Comparison of ENCODE assay signal across 25 mouse cellular contexts in the genomic region with DNA sequence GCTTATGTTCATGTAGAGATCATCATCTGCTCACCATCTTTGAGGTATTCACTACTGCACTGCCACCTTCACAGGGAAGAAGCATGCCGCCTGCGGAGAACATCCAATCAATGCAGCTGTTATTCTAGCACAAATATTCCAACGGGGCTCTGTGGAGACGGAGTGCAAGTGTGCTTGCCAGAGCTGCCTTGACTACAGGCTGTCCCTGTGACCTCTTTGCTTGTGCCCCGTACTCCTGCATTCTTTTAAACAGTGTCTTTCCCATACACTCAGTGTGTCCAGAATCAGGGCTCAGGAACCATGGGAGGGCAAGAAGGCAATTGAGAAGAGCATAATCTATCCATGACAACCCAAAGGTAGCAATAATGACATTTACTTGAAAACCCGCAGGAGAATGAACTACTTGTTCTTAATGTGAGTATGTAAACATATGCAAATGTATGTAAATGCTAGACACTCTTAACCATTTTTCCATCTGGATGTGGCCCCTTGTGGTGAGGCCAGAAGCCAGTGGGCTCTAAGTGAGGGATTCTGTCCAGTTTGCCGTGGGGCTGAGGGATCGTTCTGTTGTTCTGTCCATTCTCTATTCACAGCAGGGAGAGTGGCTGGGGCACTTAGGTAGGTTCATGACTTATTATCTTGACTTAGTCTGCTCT. TPM values are rescaled to one million over a fixed set of nuclear protein-coding genes. Genes with fewer than 3 reads are reported as not detected.
DNase-seq lines count a peak whose midpoint lies in the region; ATAC-seq lines count a peak whose summit lies in the region.
"Had no signal": no experiment of that assay in that cellular context is flagged by ENCODE, and none has a peak within 500 bp of the region (broad histone marks: within the 10 kb centered on the region; RNA-seq: fewer than 3 reads in every experiment).

No protein-coding gene starts in this region.

- WGBS in forebrain, embryonic 13.5 days: 62% methylated on average over 8 of the region's 8 CpGs
- WGBS in forebrain, embryonic 15.5 days: 42% methylated on average over 8 of the region's 8 CpGs
- 59% methylated on average over 8 of the region's 8 CpGs for WGBS in midbrain, embryonic 16.5 days
- WGBS in midbrain, embryonic 15.5 days: 55% methylated on average over 8 of the region's 8 CpGs
- WGBS in hindbrain, embryonic 14.5 days: 43% methylated on average over 8 of the region's 8 CpGs
- 39% methylated on average over 8 of the region's 8 CpGs for WGBS in neural tube, embryonic 15.5 days
- 77% methylated on average over 8 of the region's 8 CpGs for WGBS in kidney, embryonic 15.5 days

- H3K27me3 ChIP-seq in forebrain, embryonic 13.5 days: no peaks in the 10 kb centered on the region
- no peaks in the 10 kb centered on the region for H3K27me3 ChIP-seq in forebrain, embryonic 15.5 days
- H3K27me3 ChIP-seq in midbrain, embryonic 16.5 days (ENCODE audit: control insufficient read depth, insufficient read depth, low read depth, low read length): no peaks in the 10 kb centered on the region
- no peaks in the 10 kb centered on the region for H3K27me3 ChIP-seq in midbrain, embryonic 15.5 days (replicated peaks)
- no peaks in the 10 kb centered on the region for H3K27me3 ChIP-seq in hindbrain, embryonic 14.5 days (ENCODE audit: control insufficient read depth, insufficient read depth, low read length)
- H3K27me3 ChIP-seq in neural tube, embryonic 15.5 days (replicated peaks): no peaks in the 10 kb centered on the region
- H3K27me3 ChIP-seq in kidney, embryonic 15.5 days: no peaks in the 10 kb centered on the region
- H3K27me3 ChIP-seq: heart, embryonic 13.5 days; intestine, embryonic 15.5 days had no signal

- peak; percentile 34; the same call in 1 of the 2 replicates for ATAC-seq in forebrain, embryonic 13.5 days
- no peak; the same call in 1 of the 2 replicates for ATAC-seq in forebrain, embryonic 15.5 days (replicated peaks)
- ATAC-seq in midbrain, embryonic 16.5 days: 0 out of 2 replicates have a peak, but pooled peaks have one; percentile 48
- ATAC-seq in midbrain, embryonic 15.5 days (replicated peaks): no peak; the same call in 1 of the 2 replicates
- peak; percentile 76 for ATAC-seq in hindbrain, embryonic 14.5 days (ENCODE audit: low FRiP score)
- ATAC-seq in neural tube, embryonic 15.5 days (ENCODE audit: low FRiP score): peak; percentile 65
- ATAC-seq in kidney, embryonic 15.5 days (replicated peaks; ENCODE audit: low FRiP score): no peak
- ATAC-seq: intestine, embryonic 15.5 days had no signal

- no peak overlapping the region for H3K27ac ChIP-seq in forebrain, embryonic 13.5 days
- H3K27ac ChIP-seq in forebrain, embryonic 15.5 days (replicated peaks): no peak overlapping the region
- no peak overlapping the region for H3K27ac ChIP-seq in midbrain, embryonic 16.5 days (ENCODE audit: low read length)
- no peak overlapping the region for H3K27ac ChIP-seq in midbrain, embryonic 15.5 days
- no peak overlapping the region for H3K27ac ChIP-seq in hindbrain, embryonic 14.5 days
- H3K27ac ChIP-seq in neural tube, embryonic 15.5 days (replicated peaks): no peak overlapping the region
- no peak overlapping the region for H3K27ac ChIP-seq in kidney, embryonic 15.5 days
- H3K27ac ChIP-seq: heart, embryonic 13.5 days; intestine, embryonic 15.5 days; limb, embryonic 10.5 days had no signal

- no peak overlapping the region for H3K4me2 ChIP-seq in forebrain, embryonic 13.5 days
- no peak overlapping the region for H3K4me2 ChIP-seq in forebrain, embryonic 15.5 days (replicated peaks)
- no peak overlapping the region for H3K4me2 ChIP-seq in midbrain, embryonic 16.5 days (ENCODE audit: low read length)
- H3K4me2 ChIP-seq in midbrain, embryonic 15.5 days: no peak overlapping the region
- no peak overlapping the region for H3K4me2 ChIP-seq in hindbrain, embryonic 14.5 days (replicated peaks)
- no peak overlapping the region for H3K4me2 ChIP-seq in neural tube, embryonic 15.5 days
- no peak overlapping the region for H3K4me2 ChIP-seq in kidney, embryonic 15.5 days
- H3K4me2 ChIP-seq: heart, embryonic 13.5 days; intestine, embryonic 15.5 days had no signal

- H3K9me3 ChIP-seq in forebrain, embryonic 13.5 days (replicated peaks): no peaks in the 10 kb centered on the region
- no peaks in the 10 kb centered on the region for H3K9me3 ChIP-seq in forebrain, embryonic 15.5 days
- H3K9me3 ChIP-seq in midbrain, embryonic 16.5 days (replicated peaks; ENCODE audit: control insufficient read depth, low read length, poor library complexity, severe bottlenecking): no peaks in the 10 kb centered on the region
- no peaks in the 10 kb centered on the region for H3K9me3 ChIP-seq in midbrain, embryonic 15.5 days
- no peaks in the 10 kb centered on the region for H3K9me3 ChIP-seq in hindbrain, embryonic 14.5 days (ENCODE audit: control insufficient read depth, low read length)
- no peaks in the 10 kb centered on the region for H3K9me3 ChIP-seq in neural tube, embryonic 15.5 days (replicated peaks)
- H3K9me3 ChIP-seq in kidney, embryonic 15.5 days (replicated peaks): no peaks in the 10 kb centered on the region
- H3K9me3 ChIP-seq: heart, embryonic 13.5 days; intestine, embryonic 15.5 days; limb, embryonic 10.5 days had no signal

- no peak overlapping the region for H3K4me3 ChIP-seq in forebrain, embryonic 13.5 days
- no peak overlapping the region for H3K4me3 ChIP-seq in forebrain, embryonic 15.5 days
- H3K4me3 ChIP-seq in midbrain, embryonic 16.5 days (ENCODE audit: low read depth, low read length): no peak overlapping the region
- no peak overlapping the region for H3K4me3 ChIP-seq in midbrain, embryonic 15.5 days
- H3K4me3 ChIP-seq in hindbrain, embryonic 14.5 days (replicated peaks; ENCODE audit: low read length): no peak overlapping the region
- no peak overlapping the region for H3K4me3 ChIP-seq in neural tube, embryonic 15.5 days (replicated peaks)
- H3K4me3 ChIP-seq in kidney, embryonic 15.5 days (replicated peaks): no peak overlapping the region
- H3K4me3 ChIP-seq: heart, embryonic 13.5 days; intestine, embryonic 15.5 days; limb, embryonic 10.5 days; myocyte had no signal

- DNase-seq in hindbrain, embryonic 14.5 days (ENCODE audit: low spot score): no peak
- DNase-seq in spleen, postnatal 10 days (ENCODE audit: low spot score in 2 of 2): no peak
- DNase-seq: cerebellum, adult 2 months; cerebellum, postnatal 36 days; gastrocnemius, postnatal 10 days; heart, adult 11 months; lung, adult 2 months; thymus, postnatal 36 days had no signal

- H3K4me1 ChIP-seq in forebrain, embryonic 13.5 days: peaks cover 11% of the 10 kb centered on the region
- peaks cover 3% of the 10 kb centered on the region; the same call in 1 of the 2 replicates for H3K4me1 ChIP-seq in forebrain, embryonic 15.5 days
- H3K4me1 ChIP-seq in midbrain, embryonic 16.5 days (ENCODE audit: control insufficient read depth, insufficient read depth, low read length): no peaks in the 10 kb centered on the region
- H3K4me1 ChIP-seq in midbrain, embryonic 15.5 days: no peaks in the 10 kb centered on the region
- no peaks in the 10 kb centered on the region for H3K4me1 ChIP-seq in hindbrain, embryonic 14.5 days (replicated peaks; ENCODE audit: control insufficient read depth, insufficient read depth, low read length)
- no peaks in the 10 kb centered on the region for H3K4me1 ChIP-seq in neural tube, embryonic 15.5 days
- no peaks in the 10 kb centered on the region for H3K4me1 ChIP-seq in kidney, embryonic 15.5 days
- H3K4me1 ChIP-seq: heart, embryonic 13.5 days; intestine, embryonic 15.5 days; limb, embryonic 10.5 days had no signal

- H3K36me3 ChIP-seq in forebrain, embryonic 13.5 days (ENCODE audit: poor library complexity, severe bottlenecking): no peaks in the 10 kb centered on the region
- no peaks in the 10 kb centered on the region for H3K36me3 ChIP-seq in forebrain, embryonic 15.5 days
- no peaks in the 10 kb centered on the region for H3K36me3 ChIP-seq in midbrain, embryonic 16.5 days (ENCODE audit: control insufficient read depth, insufficient read depth, low read length)
- H3K36me3 ChIP-seq in midbrain, embryonic 15.5 days (replicated peaks): no peaks in the 10 kb centered on the region
- H3K36me3 ChIP-seq in hindbrain, embryonic 14.5 days (replicated peaks; ENCODE audit: control insufficient read depth, insufficient read depth): no peaks in the 10 kb centered on the region
- H3K36me3 ChIP-seq in neural tube, embryonic 15.5 days: no peaks in the 10 kb centered on the region
- no peaks in the 10 kb centered on the region for H3K36me3 ChIP-seq in kidney, embryonic 15.5 days
- H3K36me3 ChIP-seq: G1E; heart, embryonic 13.5 days; intestine, embryonic 15.5 days; limb, embryonic 10.5 days had no signal

- H3K9ac ChIP-seq in forebrain, embryonic 13.5 days: no peak overlapping the region
- no peak overlapping the region for H3K9ac ChIP-seq in forebrain, embryonic 15.5 days (replicated peaks)
- H3K9ac ChIP-seq in midbrain, embryonic 16.5 days (ENCODE audit: low read depth, low read length): no peak overlapping the region
- H3K9ac ChIP-seq in midbrain, embryonic 15.5 days: no peak overlapping the region
- H3K9ac ChIP-seq in hindbrain, embryonic 14.5 days: no peak overlapping the region
- H3K9ac ChIP-seq in neural tube, embryonic 15.5 days (replicated peaks): no peak overlapping the region
- H3K9ac ChIP-seq in kidney, embryonic 15.5 days: no peak overlapping the region
- H3K9ac ChIP-seq: heart, embryonic 13.5 days; intestine, embryonic 15.5 days had no signal

RNA-seq across cellular contexts. Expression of gene Ackr1, which starts 11.8 kb away (rescaled TPM):
- 8.0 and 10.3 TPM in 2 replicates for polyA plus RNA-seq in forebrain, embryonic 13.5 days (2015; fragmentation: Nextera tagmentation; extraction: Ambion mirVana)
- polyA plus RNA-seq in forebrain, embryonic 15.5 days (2015; fragmentation: Nextera tagmentation; extraction: Ambion mirVana): 10.7 and 11.6 TPM in 2 replicates
- 18.6 and 19.9 TPM in 2 replicates for polyA plus RNA-seq in midbrain, embryonic 16.5 days (2015; fragmentation: Nextera tagmentation; extraction: Ambion mirVana)
- polyA plus RNA-seq in midbrain, embryonic 15.5 days (2015; fragmentation: Nextera tagmentation; extraction: Ambion mirVana): 20.2 and 22.4 TPM in 2 replicates
- polyA plus RNA-seq in hindbrain, embryonic 14.5 days (2014; fragmentation: Nextera tagmentation; extraction: Ambion mirVana): 23.4 and 24.0 TPM in 2 replicates
- 17.7 and 18.2 TPM in 2 replicates for polyA plus RNA-seq in neural tube, embryonic 15.5 days (2015; fragmentation: Nextera tagmentation; extraction: Ambion mirVana)
- 0.82 and 1.0 TPM in 2 replicates for polyA plus RNA-seq in kidney, embryonic 15.5 days (2015; fragmentation: Nextera tagmentation; extraction: Ambion mirVana)
- polyA plus RNA-seq: G1E, myocyte had no signal

RNA-seq across cellular contexts. Expression of gene Aim2, which starts 29.0 kb away (rescaled TPM):
- polyA plus RNA-seq in forebrain, embryonic 13.5 days (2015; fragmentation: Nextera tagmentation; extraction: Ambion mirVana): 7.3 and 7.6 TPM in 2 replicates
- 3.5 and 4.3 TPM in 2 replicates for polyA plus RNA-seq in forebrain, embryonic 15.5 days (2015; fragmentation: Nextera tagmentation; extraction: Ambion mirVana)
- polyA plus RNA-seq in midbrain, embryonic 16.5 days (2015; fragmentation: Nextera tagmentation; extraction: Ambion mirVana): 1.5 and 1.7 TPM in 2 replicates
- 1.5 TPM in 2 replicates for polyA plus RNA-seq in midbrain, embryonic 15.5 days (2015; fragmentation: Nextera tagmentation; extraction: Ambion mirVana)
- polyA plus RNA-seq in hindbrain, embryonic 14.5 days (2014; fragmentation: Nextera tagmentation; extraction: Ambion mirVana): 1.3 and 1.4 TPM in 2 replicates
- 2.2 and 3.2 TPM in 2 replicates for polyA plus RNA-seq in neural tube, embryonic 15.5 days (2015; fragmentation: Nextera tagmentation; extraction: Ambion mirVana)
- polyA plus RNA-seq in kidney, embryonic 15.5 days (2015; fragmentation: Nextera tagmentation; extraction: Ambion mirVana): 2.7 and 2.9 TPM in 2 replicates
- polyA plus RNA-seq: G1E had no signal

RNA-seq across cellular contexts. Expression of gene Mptx2, which starts 44.1 kb away (rescaled TPM):
- polyA plus RNA-seq in forebrain, embryonic 13.5 days (2015; fragmentation: Nextera tagmentation; extraction: Ambion mirVana): not detected in 2 replicates
- not detected in 2 replicates for polyA plus RNA-seq in forebrain, embryonic 15.5 days (2015; fragmentation: Nextera tagmentation; extraction: Ambion mirVana)
- not detected in 2 replicates for polyA plus RNA-seq in midbrain, embryonic 16.5 days (2015; fragmentation: Nextera tagmentation; extraction: Ambion mirVana)
- not detected in 2 replicates for polyA plus RNA-seq in midbrain, embryonic 15.5 days (2015; fragmentation: Nextera tagmentation; extraction: Ambion mirVana)
- polyA plus RNA-seq in hindbrain, embryonic 14.5 days (2014; fragmentation: Nextera tagmentation; extraction: Ambion mirVana): not detected in 2 replicates
- polyA plus RNA-seq in neural tube, embryonic 15.5 days (2015; fragmentation: Nextera tagmentation; extraction: Ambion mirVana): not detected in 2 replicates
- polyA plus RNA-seq in kidney, embryonic 15.5 days (2015; fragmentation: Nextera tagmentation; extraction: Ambion mirVana): not detected in 2 replicates
- polyA plus RNA-seq: adrenal gland, adult 2 months; cerebellum, adult 2 months; frontal cortex, adult 2 months; G1E; heart, embryonic 13.5 days; intestine, embryonic 15.5 days; kidney, embryonic 14.5 days; limb, embryonic 10.5 days; liver, adult 2 months; lung, adult 2 months; myocyte; stomach, embryonic 14.5 days had no signal

RNA-seq across cellular contexts. Expression of gene Cadm3, which starts 45.8 kb away (rescaled TPM):
- polyA plus RNA-seq in forebrain, embryonic 13.5 days (2015; fragmentation: Nextera tagmentation; extraction: Ambion mirVana): 17.5 and 20.1 TPM in 2 replicates
- polyA plus RNA-seq in forebrain, embryonic 15.5 days (2015; fragmentation: Nextera tagmentation; extraction: Ambion mirVana): 38.1 and 39.7 TPM in 2 replicates
- polyA plus RNA-seq in midbrain, embryonic 16.5 days (2015; fragmentation: Nextera tagmentation; extraction: Ambion mirVana): 64.7 and 69.7 TPM in 2 replicates
- 76.6 and 83.1 TPM in 2 replicates for polyA plus RNA-seq in midbrain, embryonic 15.5 days (2015; fragmentation: Nextera tagmentation; extraction: Ambion mirVana)
- 138 and 157 TPM in 2 replicates for polyA plus RNA-seq in hindbrain, embryonic 14.5 days (2014; fragmentation: Nextera tagmentation; extraction: Ambion mirVana)
- 61.0 and 91.8 TPM in 2 replicates for polyA plus RNA-seq in neural tube, embryonic 15.5 days (2015; fragmentation: Nextera tagmentation; extraction: Ambion mirVana)
- 0.71 and 1.3 TPM in 2 replicates for polyA plus RNA-seq in kidney, embryonic 15.5 days (2015; fragmentation: Nextera tagmentation; extraction: Ambion mirVana)
- polyA plus RNA-seq: G1E had no signal

RNA-seq across cellular contexts. Expression of gene Olfr418, which starts 55.9 kb away (rescaled TPM):
- not detected in 2 replicates for polyA plus RNA-seq in forebrain, embryonic 13.5 days (2015; fragmentation: Nextera tagmentation; extraction: Ambion mirVana)
- polyA plus RNA-seq in forebrain, embryonic 15.5 days (2015; fragmentation: Nextera tagmentation; extraction: Ambion mirVana): not detected in 2 replicates
- polyA plus RNA-seq in midbrain, embryonic 16.5 days (2015; fragmentation: Nextera tagmentation; extraction: Ambion mirVana): not detected in 2 replicates
- not detected in 2 replicates for polyA plus RNA-seq in midbrain, embryonic 15.5 days (2015; fragmentation: Nextera tagmentation; extraction: Ambion mirVana)
- polyA plus RNA-seq in hindbrain, embryonic 14.5 days (2014; fragmentation: Nextera tagmentation; extraction: Ambion mirVana): not detected in 2 replicates
- polyA plus RNA-seq in neural tube, embryonic 15.5 days (2015; fragmentation: Nextera tagmentation; extraction: Ambion mirVana): not detected in 2 replicates
- polyA plus RNA-seq in kidney, embryonic 15.5 days (2015; fragmentation: Nextera tagmentation; extraction: Ambion mirVana): not detected in 2 replicates
- polyA plus RNA-seq: adrenal gland, adult 2 months; cerebellum, adult 2 months; frontal cortex, adult 2 months; G1E; heart, embryonic 13.5 days; intestine, embryonic 15.5 days; kidney, embryonic 14.5 days; large intestine, adult 2 months; limb, embryonic 10.5 days; liver, adult 2 months; lung, adult 2 months; myocyte; stomach, embryonic 14.5 days had no signal

Comparison
In these comparisons a context has a peak if more than half of its experiments do, and no peak if none do; other contexts are left out.
1. ATAC-seq: peak in forebrain, embryonic 13.5 days (single experiment), midbrain, embryonic 16.5 days (single experiment), hindbrain, embryonic 14.5 days (single experiment) and neural tube, embryonic 15.5 days (single experiment); none in forebrain, embryonic 15.5 days (single experiment), midbrain, embryonic 15.5 days (single experiment) and kidney, embryonic 15.5 days (single experiment).